ENCODE assay signal across 17 mouse cellular contexts in genomic region chr2:17867341-17867740, GRCm38 (mm10).
DNase-seq lines count a peak whose midpoint lies in the region; ATAC-seq and TF ChIP-seq lines count a peak whose summit lies in the region.
"Had no signal": no experiment of that assay in that cellular context is flagged by ENCODE, and none has a peak within 500 bp of the region (broad histone marks: within the 10 kb centered on the region; RNA-seq: fewer than 3 reads in every experiment).

No protein-coding gene starts in this region.

- intact Hi-C loops in gastrocnemius, adult 2 months (cut with DNase I), result no loop called here

- H3K4me3 ChIP-seq in gastrocnemius, adult 2 months, result no peak overlapping the region
- H3K4me3 ChIP-seq: stomach, embryonic 15.5 days had no signal

- no peak overlapping the region for H3K27ac ChIP-seq in gastrocnemius, adult 2 months
- H3K27ac ChIP-seq: hindbrain, postnatal 0 days; stomach, embryonic 15.5 days had no signal

- ATAC-seq in frontal cortex, adult (ENCODE audit: low TSS enrichment), result 0 out of 2 replicates have a peak, but pooled peaks have one; percentile 34
- ATAC-seq: hindbrain, postnatal 0 days; intestine, postnatal 0 days; liver, postnatal 0 days had no signal

- TF ChIP-seq CTCF in gastrocnemius, adult 2 months (IDR thresholded peaks at IDR 0.05), result no peak

- no peak for DNase-seq in frontal cortex, postnatal 25 days (ENCODE audit: low spot score in 2 of 2)
- peak; percentile 45 for DNase-seq in layer of hippocampus, adult 11-12 months (ENCODE audit: low spot score)
- DNase-seq in layer of hippocampus, postnatal 10 days (ENCODE audit: low spot score in 2 of 2), result no peak
- DNase-seq in adrenal gland, postnatal 14 days, result peak; percentile 58
- DNase-seq in adrenal gland, postnatal 25 days, result peak; percentile 40
- DNase-seq in gastrocnemius, postnatal 10 days, result no peak
- no peak for DNase-seq in gastrocnemius, adult 2 months
- DNase-seq: cerebellum, adult 9-10 months; gastrocnemius, postnatal 14 days; kidney, postnatal 25 days; liver, postnatal 0 days; lung, postnatal 10 days; thymus, postnatal 25 days had no signal

Comparison
In these comparisons a context has a peak if more than half of its experiments do, and no peak if none do; other contexts are left out.
1. DNase-seq: peak in layer of hippocampus, adult 11-12 months (single experiment), adrenal gland, postnatal 14 days (single experiment) and adrenal gland, postnatal 25 days (single experiment); none in frontal cortex, postnatal 25 days (0 of 2), layer of hippocampus, postnatal 10 days (0 of 2), gastrocnemius, postnatal 10 days (single experiment) and gastrocnemius, adult 2 months (single experiment).